Mouse (Mus musculus): ENCODE results near the gene Cfap46. TPM values are rescaled to one million over a fixed set of nuclear protein-coding genes. Genes with fewer than 3 reads are reported as not detected.

Cfap46 gene
- polyA plus RNA-seq, 1 experiment from 2014 or later: not detected

DNA sequence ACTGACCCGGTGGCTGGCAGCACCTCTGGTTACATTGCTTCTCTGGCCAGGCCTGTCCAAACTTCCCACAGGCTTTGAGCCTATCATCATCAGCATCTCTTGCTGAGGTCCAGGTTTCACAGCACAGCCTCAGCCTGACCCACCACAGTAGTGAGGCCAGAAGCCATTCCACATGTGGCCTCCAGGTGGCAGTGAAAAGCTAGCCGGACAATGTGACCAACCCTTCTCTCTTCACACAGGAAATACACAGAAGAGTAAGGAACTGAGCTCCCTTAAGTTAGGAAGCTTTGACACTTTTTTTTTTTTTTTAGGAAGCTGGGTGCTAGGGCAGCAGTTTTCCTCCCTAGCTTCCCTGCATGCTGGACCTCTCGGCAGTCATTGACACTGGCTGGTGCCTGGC lies 93.3 kb downstream of the Cfap46 start:
- WGBS (ENCODE audit: insufficient replicate concordance): 24% methylated on average over 3 of the region's 3 CpGs
- H3K4me3 ChIP-seq (replicated peaks): no peak overlapping the region
- H3K9ac ChIP-seq: no peak overlapping the region
- H3K4me1 ChIP-seq (replicated peaks): no peaks in the 10 kb centered on the region
- peaks cover 53% of the 10 kb centered on the region for H3K27me3 ChIP-seq
- no peaks in the 10 kb centered on the region for H3K36me3 ChIP-seq (replicated peaks)
- ATAC-seq (ENCODE audit: insufficient read depth): no peak
- H3K9me3 ChIP-seq (replicated peaks): no peaks in the 10 kb centered on the region
- H3K27ac ChIP-seq (replicated peaks): no peak overlapping the region
- no peak overlapping the region for H3K4me2 ChIP-seq

DNA sequence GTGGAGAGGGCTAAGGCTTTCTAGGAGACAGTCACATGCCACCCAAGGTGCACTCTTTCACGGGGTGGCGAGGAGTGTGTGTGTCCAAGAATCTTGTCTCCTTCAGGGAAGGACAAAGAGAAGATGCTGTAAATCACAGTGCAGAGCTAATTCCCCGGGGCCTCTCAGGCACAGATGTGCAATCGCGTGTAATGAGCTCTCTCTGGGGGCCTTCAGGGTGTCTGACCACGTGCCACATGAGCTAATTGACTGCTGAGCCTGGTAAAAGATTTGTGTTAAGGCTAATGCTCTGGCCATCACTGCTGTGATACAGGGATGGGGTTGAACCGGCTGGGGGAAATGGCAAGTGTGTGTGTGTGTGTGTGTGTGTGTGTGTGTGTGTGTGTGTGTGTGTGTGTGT lies 95.7 kb downstream of the Cfap46 start:
- WGBS (ENCODE audit: insufficient replicate concordance): 36% methylated on average over 7 of the region's 7 CpGs
- Histone ChIP-seq H3K27me3 (peaks cover 74% of the 10 kb centered on the region), H3K4me3 (replicated peaks) (no peak overlapping the region), H3K9ac (no peak overlapping the region), H3K4me2 (no peak overlapping the region), H3K9me3 (replicated peaks) (no peaks in the 10 kb centered on the region), H3K4me1 (replicated peaks) (no peaks in the 10 kb centered on the region), H3K27ac (replicated peaks) (no peak overlapping the region), H3K36me3 (replicated peaks) (no peaks in the 10 kb centered on the region)
- no peak for ATAC-seq (ENCODE audit: insufficient read depth)

DNA sequence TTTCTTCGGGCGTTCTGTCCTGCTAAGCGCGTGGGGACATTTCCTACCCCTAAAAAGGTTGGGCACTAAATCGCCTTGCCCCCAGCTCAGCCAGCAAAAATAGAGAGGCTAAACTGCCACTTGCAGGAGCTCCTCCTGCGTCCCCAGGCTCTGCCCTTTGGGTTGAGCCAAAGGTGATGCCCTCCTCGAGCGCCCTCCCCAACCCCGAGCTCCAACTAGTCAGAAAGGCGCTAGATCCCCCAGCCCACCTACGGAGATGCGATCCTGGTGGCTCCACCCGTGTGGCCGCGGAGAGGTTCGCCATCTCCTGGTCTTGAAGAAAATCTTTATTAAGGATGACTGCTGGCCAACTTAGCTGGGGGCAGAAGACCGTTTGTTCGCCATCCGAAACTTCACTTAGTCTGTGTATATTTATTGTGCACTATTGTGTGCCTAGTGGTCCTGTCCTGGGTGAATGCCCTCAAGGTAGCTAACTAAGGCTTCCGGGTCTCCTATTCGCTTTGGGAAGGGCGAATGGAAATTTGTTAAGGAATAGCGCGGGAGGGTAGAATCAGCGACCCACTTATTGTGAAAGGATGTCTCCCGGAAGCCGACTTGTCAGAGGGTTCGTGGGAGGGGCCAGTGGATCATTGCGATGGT lies 98.3 kb downstream of the Cfap46 start:
- Histone ChIP-seq H3K9ac (no peak overlapping the region), H3K9me3 (replicated peaks) (no peaks in the 10 kb centered on the region), H3K4me3 (replicated peaks) (no peak overlapping the region), H3K27me3 (peaks cover 98% of the 10 kb centered on the region), H3K36me3 (replicated peaks) (no peaks in the 10 kb centered on the region), H3K4me1 (replicated peaks) (peaks cover 13% of the 10 kb centered on the region), H3K27ac (replicated peaks) (no peak overlapping the region), H3K4me2 (no peak overlapping the region)
- 3% methylated on average over 29 of the region's 29 CpGs for WGBS (ENCODE audit: insufficient replicate concordance)
- no peak for ATAC-seq (ENCODE audit: insufficient read depth)

DNA sequence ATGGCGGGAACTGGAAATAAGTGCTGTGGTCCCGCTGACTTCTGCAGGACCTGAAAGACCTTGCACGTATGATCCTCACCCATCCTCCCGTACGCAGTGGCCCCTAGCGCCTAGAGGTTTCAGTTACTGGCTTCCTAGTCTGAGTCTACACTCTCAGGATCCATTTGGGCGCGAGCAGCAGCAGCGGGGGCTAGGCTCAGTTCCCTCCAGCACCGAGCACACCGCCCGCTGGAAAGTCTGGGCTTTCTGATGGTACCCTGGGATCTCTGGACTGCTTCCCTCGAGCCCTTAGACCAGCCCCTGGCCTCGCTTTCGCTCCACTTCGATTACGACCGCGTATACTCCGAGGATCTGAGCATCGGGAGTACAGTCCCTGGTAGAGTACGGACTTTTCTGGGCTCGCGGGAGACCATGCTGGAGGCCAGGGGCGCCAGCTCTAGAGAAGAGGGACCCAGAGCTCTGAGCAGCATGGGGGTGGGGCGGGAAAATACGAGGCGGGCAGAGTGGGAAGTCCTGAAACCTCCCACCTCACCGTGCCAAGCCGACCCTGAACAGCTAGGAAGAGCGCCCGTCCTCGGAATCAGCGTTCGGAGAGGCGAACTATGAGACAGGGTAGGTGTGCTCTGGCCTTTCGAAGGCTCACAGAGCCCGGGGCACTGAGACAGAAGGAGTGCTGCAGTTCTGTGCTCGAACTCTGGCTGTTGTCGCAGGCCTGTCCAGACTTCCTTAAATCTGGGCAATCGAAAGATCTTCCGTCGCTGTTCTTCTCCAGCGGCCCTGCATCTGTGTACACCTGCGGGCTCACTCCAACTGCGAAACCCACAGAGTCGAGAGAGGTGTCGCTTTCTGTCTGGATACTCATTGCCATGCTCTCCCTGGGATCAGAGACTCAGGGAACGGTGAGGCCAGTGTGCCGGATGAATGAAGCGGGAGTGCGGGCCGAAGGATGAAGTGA lies 99.1 kb downstream of the Cfap46 start:
- Histone ChIP-seq H3K27me3 (peaks cover 100% of the 10 kb centered on the region), H3K4me1 (replicated peaks) (peaks cover 13% of the 10 kb centered on the region), H3K9me3 (replicated peaks) (no peaks in the 10 kb centered on the region), H3K27ac (replicated peaks) (no peak overlapping the region), H3K36me3 (replicated peaks) (no peaks in the 10 kb centered on the region), H3K9ac (no peak overlapping the region), H3K4me2 (no peak overlapping the region; the same call in 1 of the 2 replicates), H3K4me3 (replicated peaks) (no peak overlapping the region)
- 1% methylated on average over 53 of the region's 53 CpGs for WGBS (ENCODE audit: insufficient replicate concordance)
- ATAC-seq (ENCODE audit: insufficient read depth): no peak

GRCm38 (mm10) chr7:139583094-139583737 lies 100.4 kb downstream of the Cfap46 start:
- peaks cover 100% of the 10 kb centered on the region for H3K27me3 ChIP-seq
- H3K27ac ChIP-seq (replicated peaks): no peak overlapping the region
- no peak overlapping the region for H3K9ac ChIP-seq
- WGBS (ENCODE audit: insufficient replicate concordance): 15% methylated on average over 17 of the region's 17 CpGs
- H3K4me2 ChIP-seq: no peak overlapping the region
- H3K4me1 ChIP-seq (replicated peaks): peaks cover 13% of the 10 kb centered on the region
- H3K36me3 ChIP-seq (replicated peaks): no peaks in the 10 kb centered on the region
- no peaks in the 10 kb centered on the region for H3K9me3 ChIP-seq (replicated peaks)
- no peak for ATAC-seq (ENCODE audit: insufficient read depth)
- H3K4me3 ChIP-seq (replicated peaks): no peak overlapping the region

DNA sequence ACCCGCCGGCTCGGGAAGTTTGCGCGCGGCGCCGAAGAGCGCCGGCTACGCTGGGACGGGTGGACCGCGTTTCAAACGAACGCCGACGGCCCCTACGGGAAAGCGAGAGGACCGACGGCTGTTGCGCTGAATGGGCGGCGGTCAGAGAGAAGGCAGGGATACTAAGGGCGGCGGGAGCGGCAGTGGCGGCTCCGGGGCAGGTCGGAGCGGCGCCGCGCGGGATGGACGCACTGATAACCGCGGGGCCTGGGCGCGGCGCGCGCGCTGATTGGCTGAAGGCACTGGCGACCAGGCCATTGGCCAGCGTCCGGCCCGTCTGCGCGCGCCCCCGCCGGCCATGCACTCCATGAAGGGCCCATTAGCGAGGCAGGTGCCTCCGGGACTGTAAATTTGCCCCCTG lies 101.0 kb downstream of the Cfap46 start, which contains the start of gene Nkx6-2:
Gene Nkx6-2, minus strand, starts transcription at position 203 of the 400 bp plus-strand sequence.
- H3K9me3 ChIP-seq (replicated peaks): no peaks in the 10 kb centered on the region
- peaks cover 98% of the 10 kb centered on the region for H3K27me3 ChIP-seq
- no peaks in the 10 kb centered on the region for H3K36me3 ChIP-seq (replicated peaks)
- no peak within 1 kb of the TSS for H3K27ac ChIP-seq (replicated peaks)
- no peak within 1 kb of the TSS for H3K9ac ChIP-seq
- no peak; the same call in 1 of the 2 replicates for ATAC-seq (ENCODE audit: insufficient read depth)
- 2% methylated on average over 56 of the region's 56 CpGs for WGBS (ENCODE audit: insufficient replicate concordance)
- H3K4me2 ChIP-seq: peak within 1 kb of the TSS; percentile 40
- H3K4me1 ChIP-seq (replicated peaks): peaks cover 13% of the 10 kb centered on the region
- no peak within 1 kb of the TSS; the same call in 1 of the 2 replicates for H3K4me3 ChIP-seq (replicated peaks)

- ATAC-seq (ENCODE audit: insufficient read depth): no peak
- peak overlapping the region; percentile 40 for H3K4me2 ChIP-seq
- H3K4me1 ChIP-seq (replicated peaks): peaks cover 13% of the 10 kb centered on the region
- no peak overlapping the region for H3K27ac ChIP-seq (replicated peaks)
- H3K36me3 ChIP-seq (replicated peaks): no peaks in the 10 kb centered on the region
- no peak overlapping the region for H3K4me3 ChIP-seq (replicated peaks)
- H3K27me3 ChIP-seq: peaks cover 92% of the 10 kb centered on the region
- no peaks in the 10 kb centered on the region for H3K9me3 ChIP-seq (replicated peaks)
- under 1% methylated on average over 82 of the region's 82 CpGs for WGBS (ENCODE audit: insufficient replicate concordance)
- H3K9ac ChIP-seq: no peak overlapping the region
These were observed 101.6 kb downstream of the Cfap46 start for GRCm38 (mm10) chr7:139581801-139582571.

- no peak overlapping the region for H3K27ac ChIP-seq (replicated peaks)
- no peak for ATAC-seq (ENCODE audit: insufficient read depth)
- 2% methylated on average over 78 of the region's 78 CpGs for WGBS (ENCODE audit: insufficient replicate concordance)
- no peaks in the 10 kb centered on the region for H3K36me3 ChIP-seq (replicated peaks)
- H3K9ac ChIP-seq: no peak overlapping the region
- H3K27me3 ChIP-seq: peaks cover 83% of the 10 kb centered on the region
- no peak overlapping the region for H3K4me3 ChIP-seq (replicated peaks)
- no peaks in the 10 kb centered on the region for H3K9me3 ChIP-seq (replicated peaks)
- H3K4me1 ChIP-seq (replicated peaks): peaks cover 13% of the 10 kb centered on the region
- H3K4me2 ChIP-seq: peak overlapping the region; percentile 40; the same call in 1 of the 2 replicates
These were observed 102.5 kb downstream of the Cfap46 start for GRCm38 (mm10) chr7:139580851-139581775.

- Histone ChIP-seq H3K27me3 (peaks cover 66% of the 10 kb centered on the region), H3K4me2 (no peak overlapping the region), H3K4me3 (replicated peaks) (no peak overlapping the region), H3K9me3 (replicated peaks) (no peaks in the 10 kb centered on the region), H3K9ac (no peak overlapping the region), H3K36me3 (replicated peaks) (no peaks in the 10 kb centered on the region), H3K4me1 (replicated peaks) (peaks cover 13% of the 10 kb centered on the region), H3K27ac (replicated peaks) (no peak overlapping the region)
- WGBS (ENCODE audit: insufficient replicate concordance): 64% methylated on average over 21 of the region's 21 CpGs
- ATAC-seq (ENCODE audit: insufficient read depth): no peak
These were observed 104.2 kb downstream of the Cfap46 start for GRCm38 (mm10) chr7:139579261-139579905.

Data from liver, embryonic 15.5 days (tissue).